Mouse (Mus musculus): ENCODE data around the gene Rab1a. TPM values are rescaled to one million over a fixed set of nuclear protein-coding genes. Genes with fewer than 3 reads are reported as not detected.

Rab1a gene
- polyA plus RNA-seq, 1 experiment, result 61.5 TPM

DNA sequence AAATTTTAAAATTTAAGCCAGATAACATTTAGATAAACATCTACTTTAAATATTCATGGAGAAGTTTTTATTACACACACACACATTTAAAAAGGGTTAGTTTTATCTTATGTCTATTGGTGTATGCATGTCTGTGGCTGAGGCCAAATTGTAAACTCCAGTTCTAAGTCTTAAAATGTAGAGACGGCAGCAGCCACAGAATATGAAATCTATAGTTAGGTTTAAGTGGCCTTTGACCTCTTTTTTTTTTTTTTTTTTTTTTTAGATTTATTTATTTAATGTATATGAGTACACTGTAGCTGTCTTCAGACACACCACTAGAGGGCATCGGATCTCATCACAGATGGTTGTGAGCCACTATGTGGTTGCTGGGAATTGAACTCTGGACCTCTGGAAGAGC, 6.4 kb downstream of the Rab1a start:
- TF ChIP-seq GATA1 (IDR thresholded peaks at IDR 0.05; ENCODE audit: low read length), result no peak

DNA sequence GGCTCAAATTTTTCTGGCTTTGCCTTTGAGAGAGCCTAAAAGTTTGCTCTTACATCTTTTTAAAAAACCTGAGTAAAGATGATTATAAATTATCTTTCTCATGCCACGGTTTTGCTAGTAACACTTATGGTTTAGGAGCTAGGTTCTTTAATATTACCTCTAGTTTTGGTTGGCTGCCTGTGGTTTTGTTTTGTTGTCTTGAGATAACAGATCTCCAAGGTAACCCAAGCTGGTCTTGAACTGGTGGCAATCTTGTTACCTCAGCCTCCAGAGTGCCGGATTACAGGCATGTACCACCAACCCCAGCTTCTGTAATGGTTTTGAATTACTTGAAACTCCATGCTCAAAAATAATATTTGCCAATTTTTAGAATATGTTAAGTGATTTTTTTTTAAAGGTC, 10.6 kb downstream of the Rab1a start:
- no peak for TF ChIP-seq GATA1 (IDR thresholded peaks at IDR 0.05; ENCODE audit: low read length)

DNA sequence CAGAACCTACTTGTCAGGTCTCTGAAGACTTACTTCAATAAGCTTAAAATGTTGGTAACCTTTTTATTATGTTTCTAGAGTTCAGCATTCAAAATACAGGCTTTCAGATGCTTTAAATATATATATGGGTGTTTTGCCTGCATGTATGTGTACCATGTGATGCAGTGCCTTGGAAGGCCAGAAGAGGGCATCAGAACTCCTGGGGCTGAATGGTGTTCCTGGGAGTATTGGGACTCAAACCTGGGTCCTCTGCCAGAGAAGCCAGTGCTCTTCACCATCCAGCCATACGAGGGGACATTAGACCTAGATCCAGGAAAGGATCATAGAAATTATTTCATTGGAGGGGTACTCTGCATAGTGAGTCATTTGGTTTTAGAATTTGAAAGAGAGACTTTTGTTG, 13.5 kb downstream of the Rab1a start:
- TF ChIP-seq GATA1 (IDR thresholded peaks at IDR 0.05; ENCODE audit: low read length), result no peak

DNA sequence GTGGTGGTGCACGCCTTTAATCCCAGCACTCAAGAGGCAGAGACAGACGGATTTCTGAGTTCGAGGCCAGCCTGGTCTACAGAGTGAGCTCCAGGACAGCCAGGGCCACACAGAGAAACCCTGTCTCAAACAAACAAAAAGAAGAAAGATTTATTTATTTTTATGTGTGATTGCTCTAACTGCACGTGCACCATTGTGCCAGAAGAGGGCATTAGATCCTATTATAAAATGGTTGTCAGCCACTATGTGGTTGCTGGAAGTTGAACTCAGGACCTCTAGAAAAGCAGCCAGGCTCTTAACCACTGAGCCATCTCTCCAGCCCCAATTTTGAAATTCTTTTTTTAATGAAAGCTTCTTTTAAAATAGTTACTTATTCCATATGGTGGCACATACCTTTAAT, 15.2 kb downstream of the Rab1a start:
- TF ChIP-seq GATA1 (IDR thresholded peaks at IDR 0.05; ENCODE audit: low read length), result no peak

DNA sequence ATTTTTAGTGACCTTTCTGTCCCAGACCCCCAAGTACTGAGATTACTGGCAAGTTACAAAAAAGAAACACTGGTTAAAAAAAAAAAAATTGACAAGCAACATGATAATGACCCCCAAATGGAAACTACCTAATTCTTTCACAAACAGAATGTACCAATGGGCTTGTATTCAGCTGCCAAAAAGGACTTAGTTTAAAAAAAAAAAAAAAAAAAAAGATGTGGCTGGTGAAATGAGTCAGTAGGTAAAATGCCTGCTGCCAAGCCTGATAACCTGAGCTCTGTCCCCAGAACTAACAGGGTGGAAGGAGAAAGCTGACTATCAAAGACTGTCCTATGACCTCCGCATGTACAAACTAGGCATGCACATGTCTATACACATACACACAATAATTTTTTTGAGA, 16.0 kb downstream of the Rab1a start:
- no peak for TF ChIP-seq GATA1 (IDR thresholded peaks at IDR 0.05; ENCODE audit: low read length)

DNA sequence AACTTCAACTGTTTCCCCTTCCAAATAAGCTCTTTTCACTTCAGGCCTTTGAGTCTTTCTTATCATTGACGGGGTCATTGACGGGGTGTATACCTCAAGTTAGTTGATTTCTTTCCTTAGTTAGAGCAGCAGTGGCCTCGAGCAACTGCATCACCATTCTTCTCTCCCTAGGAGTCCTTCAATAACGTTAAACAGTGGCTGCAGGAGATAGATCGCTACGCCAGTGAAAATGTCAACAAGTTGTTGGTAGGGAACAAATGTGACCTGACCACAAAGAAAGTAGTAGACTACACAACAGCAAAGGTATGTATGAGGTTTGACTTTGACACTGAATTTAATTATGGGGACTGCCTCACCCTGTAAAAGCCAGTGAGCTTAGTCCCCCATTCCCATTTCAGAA, 23.0 kb downstream of the Rab1a start:
- TF ChIP-seq GATA1 (IDR thresholded peaks at IDR 0.05; ENCODE audit: low read length), result no peak

DNA sequence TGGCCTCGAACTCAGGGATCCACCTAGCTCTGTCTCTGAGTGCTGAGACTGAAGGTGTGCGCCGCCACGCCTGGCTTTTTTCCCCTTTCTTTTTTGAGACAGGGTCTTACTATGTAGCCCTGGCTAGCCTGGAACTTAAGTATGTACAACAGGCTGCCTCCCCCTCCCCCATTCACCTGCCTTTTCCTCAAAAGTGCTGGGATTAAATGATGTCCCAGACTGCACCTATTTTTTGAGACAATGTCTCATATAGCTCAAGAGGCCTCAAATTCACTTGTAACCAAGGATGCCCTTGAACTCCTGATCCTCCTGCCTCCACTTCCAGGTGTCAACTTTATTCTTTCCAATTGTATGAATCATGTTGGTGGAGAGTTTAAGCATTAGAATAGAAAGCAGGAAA, 24.7 kb downstream of the Rab1a start:
- no peak for TF ChIP-seq GATA1 (IDR thresholded peaks at IDR 0.05; ENCODE audit: low read length)

DNA sequence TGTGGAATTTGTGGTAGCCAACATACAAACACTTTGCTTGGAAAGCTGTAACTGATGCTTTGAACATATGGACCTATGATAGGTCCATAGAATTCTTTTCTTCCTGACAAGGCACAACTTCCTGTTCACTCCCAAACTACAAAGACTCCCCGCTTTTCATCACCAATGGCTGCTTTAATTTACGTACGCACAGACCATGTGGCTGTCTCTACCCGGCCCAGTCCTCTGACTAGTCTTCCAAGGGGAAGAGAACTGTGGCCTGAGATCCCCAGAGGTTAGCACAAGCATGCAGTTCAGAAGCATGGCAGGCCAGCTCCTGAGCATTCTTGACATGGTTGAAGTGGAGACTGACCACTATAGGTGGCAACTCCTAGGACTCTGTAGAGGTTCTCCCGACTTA, 27.4 kb downstream of the Rab1a start:
- TF ChIP-seq GATA1 (IDR thresholded peaks at IDR 0.05; ENCODE audit: low read length), result no peak

DNA sequence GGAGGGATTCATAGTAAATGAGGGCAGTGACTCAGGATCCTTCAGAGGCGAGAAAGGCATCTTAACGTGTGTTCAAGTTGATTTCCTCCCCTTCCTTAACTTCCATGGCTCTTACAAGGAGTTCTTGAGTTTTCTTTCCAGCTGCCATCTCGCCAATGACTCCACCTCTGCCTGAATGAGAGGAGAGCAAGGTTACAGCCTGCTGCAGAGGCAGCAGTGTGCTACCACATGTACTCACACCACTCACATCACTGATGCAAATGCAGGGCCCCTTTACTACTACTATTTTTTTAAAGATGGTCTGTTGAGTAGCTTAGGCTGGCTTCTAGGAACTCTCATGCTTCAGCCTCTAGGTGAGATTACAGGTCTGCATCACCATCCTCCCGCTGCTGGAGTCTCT, 28.1 kb downstream of the Rab1a start:
- TF ChIP-seq GATA1 (IDR thresholded peaks at IDR 0.05; ENCODE audit: low read length), result no peak

DNA sequence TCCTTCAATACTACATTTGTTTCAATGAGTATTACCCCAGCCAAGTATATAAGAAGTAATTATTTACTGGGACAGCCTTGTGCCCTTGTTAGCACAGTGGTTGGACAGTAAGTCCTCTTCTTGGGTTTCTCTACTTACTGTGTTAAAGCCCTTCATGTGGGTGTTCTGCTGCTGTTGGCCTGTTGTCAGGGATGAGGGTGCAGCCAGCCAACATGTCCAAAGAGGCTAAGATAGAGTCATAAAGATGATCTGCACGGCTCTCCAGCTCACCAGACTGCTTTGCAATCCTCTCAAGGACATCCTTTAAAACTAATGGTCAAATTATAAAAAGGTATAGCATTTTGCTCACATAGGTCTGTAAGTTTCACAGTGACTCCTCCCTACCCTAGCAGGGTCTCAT, 29.1 kb downstream of the Rab1a start:
- TF ChIP-seq GATA1 (IDR thresholded peaks at IDR 0.05; ENCODE audit: low read length), result no peak

DNA sequence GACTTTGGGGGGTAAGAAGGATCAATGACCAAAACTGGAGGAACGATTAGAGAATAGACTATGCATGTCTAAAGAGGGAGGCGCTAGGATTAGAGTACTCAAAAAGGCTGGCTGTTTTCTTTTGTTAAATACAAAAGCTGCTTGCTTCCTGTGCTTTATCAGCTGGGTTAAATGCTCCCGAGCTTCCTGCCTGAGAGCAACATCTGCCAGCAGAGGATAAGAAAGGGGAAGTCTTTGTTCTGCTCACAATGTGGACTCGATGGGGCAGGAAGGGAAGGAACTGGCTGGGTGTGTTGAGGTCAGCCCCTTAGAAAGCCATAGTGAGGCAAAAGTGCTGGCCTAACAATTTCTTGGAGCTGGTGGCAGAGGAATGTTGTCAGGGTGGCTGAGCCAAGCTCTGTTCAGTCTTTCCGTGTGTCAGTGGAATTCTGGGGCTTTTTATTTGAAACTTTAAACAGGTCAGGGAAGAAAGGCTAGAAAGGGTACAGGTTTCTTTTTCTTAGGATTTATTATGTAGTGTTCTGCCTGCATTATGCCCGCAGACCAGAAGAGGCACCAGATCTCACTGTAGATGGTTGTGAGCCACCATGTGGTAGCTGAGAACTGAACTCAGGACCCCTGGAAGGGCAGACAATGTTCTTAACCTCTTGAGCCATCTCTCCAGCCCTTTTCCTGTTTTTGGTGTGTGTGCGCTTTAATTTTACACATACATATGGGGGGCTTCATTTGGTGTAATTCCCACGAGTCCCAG, 30.1 kb downstream of the Rab1a start:
- TF ChIP-seq GATA1 (IDR thresholded peaks at IDR 0.05; ENCODE audit: low read length), result peak; percentile 75

DNA sequence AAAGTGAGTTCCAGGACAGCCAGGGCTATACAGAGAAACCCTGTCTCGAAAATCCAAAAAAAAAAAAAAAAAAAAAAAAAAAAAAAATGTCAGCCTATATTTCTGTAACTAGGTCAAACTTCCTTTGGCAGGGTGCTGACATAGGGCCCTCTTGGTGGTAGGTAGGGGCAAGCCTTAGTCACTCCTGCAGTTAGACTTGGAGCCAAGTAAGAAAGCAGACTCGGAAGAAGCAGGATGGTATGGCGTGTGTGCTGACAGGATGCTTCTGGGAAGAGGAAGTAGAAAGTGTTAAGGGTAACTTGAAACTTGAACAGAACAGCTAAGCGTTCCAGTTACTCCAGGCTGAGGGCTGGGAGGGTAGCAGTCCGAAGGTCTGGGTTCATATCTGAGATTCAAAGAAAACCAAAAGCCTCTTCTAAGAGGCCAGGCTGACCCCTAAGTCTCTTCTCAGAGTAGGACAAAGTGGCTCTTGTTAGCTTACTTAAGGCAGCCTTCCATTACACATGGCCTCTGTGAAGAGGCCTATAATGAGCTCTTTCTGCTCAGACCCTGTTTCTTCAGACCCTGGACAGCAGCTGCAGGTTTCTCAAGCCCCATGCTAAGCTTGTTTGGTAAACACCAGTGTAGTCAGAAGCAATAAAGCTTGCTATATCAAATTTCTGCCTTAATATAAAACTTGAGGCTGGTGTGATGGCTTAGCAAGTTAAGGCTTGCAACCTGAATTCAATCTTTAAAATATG, 31.0 kb downstream of the Rab1a start:
- TF ChIP-seq GATA1 (IDR thresholded peaks at IDR 0.05; ENCODE audit: low read length), result no peak

DNA sequence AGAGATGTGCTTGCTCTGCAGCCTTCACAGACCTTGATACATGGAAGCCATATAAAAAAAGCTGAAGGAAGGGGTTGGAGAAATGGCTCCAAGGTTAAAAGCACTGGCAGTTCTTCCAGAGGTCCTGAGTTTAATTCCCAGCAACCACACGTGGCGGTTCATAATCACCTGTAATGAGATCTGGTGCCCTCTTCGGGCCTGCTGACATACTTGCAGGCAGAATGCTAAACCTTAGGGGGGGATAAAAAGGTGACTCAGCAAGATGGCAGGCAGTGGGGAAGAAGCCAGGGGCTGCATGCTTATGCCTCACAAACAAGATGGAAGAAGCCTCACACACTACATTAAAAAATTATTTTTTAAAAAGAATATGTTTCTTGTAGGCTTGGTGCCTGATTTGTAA, 33.0 kb downstream of the Rab1a start:
- TF ChIP-seq GATA1 (IDR thresholded peaks at IDR 0.05; ENCODE audit: low read length), result no peak

DNA sequence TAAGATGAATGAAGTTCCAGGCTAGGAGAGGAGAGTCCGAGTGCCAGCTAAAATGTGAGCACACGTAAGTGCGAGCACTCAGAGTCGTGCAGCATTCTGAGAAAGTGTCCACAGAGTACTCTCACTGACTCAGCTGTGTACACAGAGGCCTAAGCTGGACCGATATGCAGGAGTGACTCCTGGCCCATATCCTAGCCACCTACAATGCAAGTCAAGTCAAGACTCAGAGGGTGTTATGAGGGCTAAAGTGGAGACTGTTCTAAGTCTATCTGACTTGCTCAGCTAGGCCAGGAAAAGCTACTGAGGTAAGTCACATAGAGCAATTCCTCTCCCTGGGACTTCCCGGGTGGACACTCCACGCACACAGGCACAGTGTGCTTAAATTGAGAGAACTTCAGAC, 35.8 kb downstream of the Rab1a start:
- TF ChIP-seq GATA1 (IDR thresholded peaks at IDR 0.05; ENCODE audit: low read length), result no peak

DNA sequence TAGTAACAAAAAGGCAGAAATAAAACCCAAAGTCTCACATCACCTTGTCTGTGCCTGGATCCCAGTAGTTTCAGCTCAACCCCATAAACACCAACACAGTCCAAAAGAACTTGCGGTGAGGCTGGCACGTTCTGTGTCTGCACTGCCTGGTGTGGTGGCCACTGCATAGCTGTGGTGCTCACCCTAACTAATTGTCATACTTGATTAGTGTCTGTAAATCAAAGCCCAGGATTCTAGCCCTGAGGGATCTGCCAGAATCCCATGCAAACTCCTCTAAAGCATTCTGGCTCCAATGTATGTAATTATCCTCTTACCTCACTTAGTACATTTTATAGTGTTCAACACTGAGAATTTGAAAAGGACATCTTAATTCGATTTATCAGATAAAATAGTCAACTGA, 36.7 kb downstream of the Rab1a start:
- no peak for TF ChIP-seq GATA1 (IDR thresholded peaks at IDR 0.05; ENCODE audit: low read length)

DNA sequence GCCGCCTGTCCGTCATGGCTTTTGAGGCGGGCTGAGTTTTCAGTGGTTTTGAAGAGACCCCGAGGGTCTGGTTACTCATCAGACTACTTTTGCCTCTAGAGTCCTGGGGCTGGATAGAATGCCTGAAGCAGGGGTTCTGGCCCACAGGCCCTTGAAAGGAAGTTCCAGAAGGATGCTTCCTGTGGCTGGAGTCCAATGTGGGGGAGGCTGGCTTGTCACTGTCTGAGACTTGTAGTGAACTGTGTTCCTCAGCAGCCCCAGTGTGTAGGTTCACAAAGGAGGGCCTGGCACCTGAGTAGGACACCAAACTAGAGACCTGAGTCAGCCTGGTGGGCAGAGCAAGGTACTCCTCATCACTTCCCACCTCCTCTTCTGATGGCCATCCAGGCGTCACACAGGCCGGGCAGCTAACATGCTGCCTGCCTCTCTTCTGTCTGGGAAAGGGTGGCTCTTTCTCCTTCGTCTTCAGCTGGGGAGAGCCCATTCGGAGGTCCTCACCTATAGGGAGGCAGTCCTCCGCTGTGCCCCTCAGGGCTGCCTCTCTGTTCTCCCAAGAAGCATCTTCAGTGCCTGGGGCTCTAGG, 38.1 kb downstream of the Rab1a start:
- TF ChIP-seq GATA1 (IDR thresholded peaks at IDR 0.05; ENCODE audit: low read length), result no peak

DNA sequence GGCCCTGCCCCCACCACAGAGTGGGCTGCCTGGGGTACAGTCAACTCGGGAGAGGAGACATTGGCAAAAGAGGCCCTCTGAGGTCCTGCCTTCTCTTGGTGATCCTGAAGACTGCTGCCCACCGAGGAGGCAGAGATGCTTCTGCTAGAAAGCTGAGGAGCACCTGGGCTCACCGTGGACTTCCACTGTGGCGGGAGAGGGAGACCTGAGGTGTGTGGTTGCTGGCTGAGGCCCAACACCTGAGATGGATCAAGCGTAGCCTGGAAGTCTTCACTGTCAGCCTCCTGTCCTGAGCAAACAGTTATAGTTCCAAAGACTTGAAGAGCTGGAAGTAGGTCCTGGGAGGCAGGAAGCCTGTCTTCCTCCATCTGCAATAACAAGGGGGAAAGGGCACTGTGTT, 39.1 kb downstream of the Rab1a start:
- no peak for TF ChIP-seq GATA1 (IDR thresholded peaks at IDR 0.05; ENCODE audit: low read length)

All from G1E-ER4 (cell line).